Mouse (Mus musculus) hindbrain, postnatal 0 days (tissue): ENCODE data around the gene Spata18. TPM values are rescaled to one million over a fixed set of nuclear protein-coding genes. Genes with fewer than 3 reads are reported as not detected.
A peak's percentile ranks its signal among the peaks of the same experiment; 100 is the strongest.

ENCODE experiments used
- ATAC-seq: fragments of 200-750 bp; cut with Nextera tagmentation; 2 replicates; pipeline ENCODE4 v1.8.0; 2017; ENCODE audit warnings: mild to moderate bottlenecking, moderate TSS enrichment, moderate library complexity
- DNase-seq: peaks from one replicate; pipeline ENCODE4 v3.0.0-alpha.2; 2015; ENCODE audit warnings: low spot score
- H3K27ac ChIP-seq: fragments of 300-500 bp; sonication (generic); 2 replicates; pipeline ENCODE4 v1.5.1; 2014; ENCODE audit warnings: mild to moderate bottlenecking
- H3K27me3 ChIP-seq: fragments of 300-500 bp; sonication (generic); 2 replicates; pipeline ENCODE4 v1.6.1; 2014; ENCODE audit warnings: low read length, mixed read lengths; ENCODE audit not compliant: insufficient read depth
- H3K36me3 ChIP-seq: fragments of 300-500 bp; sonication (generic); 2 replicates; pipeline ENCODE4 v1.6.1; 2014; ENCODE audit warnings: low read length, mixed read lengths; ENCODE audit not compliant: insufficient read depth
- H3K4me1 ChIP-seq: fragments of 300-500 bp; sonication (generic); 2 replicates; pipeline ENCODE4 v1.6.1; 2014; ENCODE audit warnings: antibody characterized with exemption, low read length, mixed read lengths; ENCODE audit not compliant: insufficient read depth
- H3K4me2 ChIP-seq: fragments of 300-500 bp; sonication (generic); 2 replicates; pipeline ENCODE4 v1.6.1; 2014; ENCODE audit warnings: low read depth, mild to moderate bottlenecking, low read length, moderate library complexity, mixed read lengths
- H3K4me3 ChIP-seq: fragments of 300-500 bp; sonication (generic); 2 replicates; pipeline ENCODE4 v1.5.1; 2014; ENCODE audit warnings: low read length
- H3K9ac ChIP-seq: fragments of 300-500 bp; sonication (generic); replicated peaks from 2 replicates; pipeline ENCODE4 v1.6.1; 2014; ENCODE audit warnings: mild to moderate bottlenecking, low read length, moderate library complexity, mixed read lengths
- H3K9me3 ChIP-seq: fragments of 300-500 bp; sonication (generic); 2 replicates; pipeline ENCODE4 v1.6.1; 2016; ENCODE audit warnings: low read length, mixed read lengths
- CTCF ChIP-seq: IDR thresholded peaks from 2 replicates; pipeline ENCODE4 v1.5.1; 2016; ENCODE audit warnings: antibody characterized with exemption, control low read depth, low read depth
- WGBS: fragments of 180-500 bp; shearing (Covaris S2); extraction: QIAGEN DNeasy Blood & Tissue Kit; methylation state at CpG from one replicate; pipeline ENCODE4 v1.1.7; 2014; 5-methylcytosine and 5-hydroxymethylcytosine counted together
- polyA plus RNA-seq: library from polyadenylated mRNA; unstranded; fragments of >200 nt; fragmentation: Nextera tagmentation; extraction: Ambion mirVana; gene quantifications from 2 replicates; pipeline ENCODE4 v1.2.1, GENCODE M21; 2015
- total RNA-seq: library from RNA; depleted of rRNA; stranded (reverse); fragments of >200 nt; gene quantifications from 2 replicates; pipeline ENCODE4 v1.2.3, GENCODE M21; 2014

The Spata18 gene
- total and polyA plus RNA-seq, 2 experiments from 2014 or later, result 1.1 to 1.2 TPM

- WGBS, result 63% methylated on average over 1 of the region's 1 CpGs
- no peaks in the 10 kb centered on the region for H3K36me3 ChIP-seq
- no peak overlapping the region for H3K9ac ChIP-seq
- no peak overlapping the region for H3K27ac ChIP-seq
- no peak for TF ChIP-seq CTCF
- no peaks in the 10 kb centered on the region for H3K27me3 ChIP-seq
- DNase-seq (no peak), ATAC-seq (no peak)
- H3K4me2 ChIP-seq, result no peak overlapping the region
- no peaks in the 10 kb centered on the region for H3K4me1 ChIP-seq
- no peaks in the 10 kb centered on the region for H3K9me3 ChIP-seq
- H3K4me3 ChIP-seq, result no peak overlapping the region
Observed at GRCm38 (mm10) chr5:73693778-73694177, 42.6 kb downstream of the Spata18 start.

DNA sequence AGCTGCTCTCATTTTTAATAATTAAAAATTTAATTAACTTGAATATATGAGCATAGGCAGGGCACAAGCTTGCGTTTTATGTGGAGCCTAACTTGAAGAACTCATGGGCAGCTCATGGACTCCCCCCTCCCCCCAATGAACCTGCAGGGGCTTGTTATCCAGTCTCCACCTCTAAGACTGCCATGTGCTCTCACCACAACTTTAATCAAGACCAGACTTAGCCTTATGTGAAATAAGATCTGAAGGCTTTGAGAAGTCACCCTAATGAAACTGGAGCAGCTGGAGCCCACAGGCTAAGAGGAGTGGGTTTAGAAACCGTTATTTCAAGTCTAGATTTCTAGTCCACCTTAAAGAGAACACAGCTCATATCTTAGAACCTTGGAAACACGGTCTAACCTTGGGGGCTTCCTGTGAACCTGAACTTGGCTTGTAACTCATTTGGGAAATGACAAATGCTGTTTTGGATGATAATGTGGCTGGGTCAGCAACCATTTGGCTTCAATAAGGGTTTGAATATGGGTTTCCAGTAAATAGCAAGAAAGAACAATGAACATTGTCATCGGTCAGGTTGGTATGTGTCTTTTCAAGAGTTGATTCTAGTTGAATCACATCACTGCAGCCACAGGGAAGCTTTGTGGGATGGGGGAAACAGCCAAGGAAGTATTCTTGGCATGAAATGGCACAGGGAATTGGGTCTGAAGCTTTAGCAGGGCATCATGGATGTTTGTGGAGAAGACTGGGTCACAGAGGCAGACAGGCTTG, 43.3 kb downstream of the Spata18 start:
- H3K36me3 ChIP-seq, result no peaks in the 10 kb centered on the region
- 77% methylated on average over 4 of the region's 4 CpGs for WGBS
- no peak for DNase-seq
- TF ChIP-seq CTCF, result no peak
- no peaks in the 10 kb centered on the region for H3K27me3 ChIP-seq
- no peaks in the 10 kb centered on the region for H3K9me3 ChIP-seq
- H3K4me3 ChIP-seq, result no peak overlapping the region
- no peak overlapping the region for H3K9ac ChIP-seq
- no peak overlapping the region for H3K4me2 ChIP-seq
- ATAC-seq, result no peak
- no peak overlapping the region for H3K27ac ChIP-seq
- H3K4me1 ChIP-seq, result no peaks in the 10 kb centered on the region

DNA sequence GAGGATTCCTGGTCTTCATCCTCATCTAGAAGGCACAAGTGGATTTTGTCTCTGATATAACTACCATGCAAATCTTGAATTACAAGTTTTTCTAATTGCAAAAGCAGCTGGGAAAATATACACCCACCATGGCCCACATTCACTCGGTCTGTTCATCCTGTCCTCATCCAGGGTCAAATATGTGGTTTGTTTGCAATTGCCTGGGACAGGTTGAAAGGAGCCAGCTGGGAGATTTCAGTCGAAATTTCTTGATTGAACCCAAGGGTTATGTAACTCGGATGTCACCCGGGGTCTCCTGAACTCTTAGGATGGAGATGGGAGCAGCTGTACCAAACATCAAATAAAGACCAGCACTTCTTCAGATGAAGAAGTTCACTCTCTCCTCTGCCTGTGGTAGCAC, 46.5 kb downstream of the Spata18 start:
- Histone ChIP-seq H3K36me3 (no peaks in the 10 kb centered on the region), H3K27me3 (no peaks in the 10 kb centered on the region), H3K4me1 (no peaks in the 10 kb centered on the region), H3K9ac (no peak overlapping the region), H3K4me3 (no peak overlapping the region), H3K9me3 (no peaks in the 10 kb centered on the region), H3K4me2 (no peak overlapping the region), H3K27ac (no peak overlapping the region)
- 79% methylated on average over 4 of the region's 4 CpGs for WGBS
- TF ChIP-seq CTCF, result no peak
- DNase-seq, result no peak
- no peak for ATAC-seq

DNA sequence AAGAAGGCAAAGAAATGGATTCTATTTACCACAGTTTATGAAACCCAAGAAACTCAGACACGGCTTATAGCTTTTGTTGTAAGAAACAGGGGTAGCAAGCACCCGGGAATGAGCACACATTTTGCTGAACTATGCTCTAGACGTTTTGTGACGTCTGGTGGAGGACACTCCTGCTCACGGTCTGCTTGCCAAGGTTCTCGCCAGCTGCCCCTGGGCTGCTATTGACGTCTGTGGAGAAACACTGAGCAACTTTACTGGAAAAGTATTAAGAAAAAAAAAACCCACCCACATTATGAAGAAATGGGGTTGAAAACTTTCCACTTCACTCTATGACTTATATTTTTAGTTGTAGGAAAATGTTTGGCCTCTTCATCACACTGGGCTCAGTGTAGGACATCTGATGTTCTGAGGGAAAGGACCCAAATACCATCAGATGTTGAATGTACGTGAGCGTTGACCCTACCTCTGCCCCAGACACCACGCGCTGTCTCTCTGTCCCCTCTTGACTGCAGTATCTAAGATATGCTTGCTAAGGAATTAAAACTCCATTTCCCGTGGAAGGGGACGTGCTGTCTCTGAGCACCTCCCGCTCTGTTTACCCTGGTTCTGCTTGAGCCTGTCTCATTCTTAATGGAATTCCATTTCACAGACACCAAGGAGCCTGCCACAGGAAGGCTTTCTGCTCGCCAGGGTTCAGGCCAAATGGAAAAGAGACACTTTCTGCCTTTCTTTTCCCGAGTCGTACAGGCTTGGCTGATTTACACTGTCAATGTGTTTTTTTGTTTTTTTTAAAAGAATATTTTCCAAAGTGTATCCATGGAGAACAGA, 50.1 kb downstream of the Spata18 start:
- Histone ChIP-seq H3K27me3 (no peaks in the 10 kb centered on the region), H3K9ac (no peak overlapping the region), H3K4me3 (no peak overlapping the region), H3K9me3 (no peaks in the 10 kb centered on the region), H3K4me2 (no peak overlapping the region), H3K4me1 (no peaks in the 10 kb centered on the region), H3K27ac (no peak overlapping the region), H3K36me3 (no peaks in the 10 kb centered on the region)
- 62% methylated on average over 17 of the region's 17 CpGs for WGBS
- DNase-seq (no peak), ATAC-seq (no peak)
- no peak for TF ChIP-seq CTCF

DNA sequence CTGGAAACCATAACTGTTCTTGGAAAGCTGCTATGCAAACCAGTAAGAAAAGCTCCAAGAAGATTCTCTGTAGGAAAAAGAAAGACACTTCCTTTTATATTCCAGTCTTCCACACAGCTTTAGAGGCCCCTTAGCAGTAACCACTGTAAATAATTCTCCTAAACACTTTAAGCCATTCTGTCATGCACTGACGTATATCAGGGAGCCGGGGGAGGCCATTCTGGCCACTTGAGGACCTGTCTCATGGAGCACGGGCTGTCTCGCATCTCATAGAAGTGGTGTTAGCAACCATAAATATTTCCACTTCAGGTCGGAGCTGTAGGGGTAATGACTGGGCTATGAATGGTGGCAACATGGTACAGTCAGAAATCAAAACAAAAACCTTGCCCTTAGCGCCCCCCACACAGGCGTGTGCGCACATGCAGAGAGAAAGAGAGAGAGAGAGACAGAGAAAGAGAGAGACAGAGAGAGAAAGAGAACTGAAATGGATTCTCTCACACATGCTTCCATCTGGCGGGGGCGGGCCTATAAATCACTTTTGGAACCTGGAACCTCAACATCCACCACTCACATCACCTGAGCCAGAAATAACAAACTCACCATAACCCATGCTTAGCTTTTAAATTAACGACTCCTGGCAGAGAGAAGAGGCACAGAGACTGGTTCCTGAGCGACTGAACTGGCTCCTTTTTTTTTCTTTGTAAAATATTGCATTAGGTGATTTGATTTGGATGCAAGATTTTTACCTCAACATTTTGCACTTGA, 50.9 kb downstream of the Spata18 start:
- Histone ChIP-seq H3K27ac (no peak overlapping the region), H3K9ac (no peak overlapping the region), H3K9me3 (no peaks in the 10 kb centered on the region), H3K36me3 (no peaks in the 10 kb centered on the region), H3K4me2 (no peak overlapping the region), H3K4me1 (no peaks in the 10 kb centered on the region), H3K4me3 (no peak overlapping the region), H3K27me3 (no peaks in the 10 kb centered on the region)
- no peak for ATAC-seq
- DNase-seq, result no peak
- 79% methylated on average over 12 of the region's 12 CpGs for WGBS
- no peak for TF ChIP-seq CTCF

GRCm38 (mm10) chr5:73703096-73703495, 51.9 kb downstream of the Spata18 start:
- Histone ChIP-seq H3K27ac (no peak overlapping the region), H3K36me3 (no peaks in the 10 kb centered on the region), H3K9me3 (no peaks in the 10 kb centered on the region), H3K4me2 (no peak overlapping the region), H3K27me3 (no peaks in the 10 kb centered on the region), H3K4me1 (no peaks in the 10 kb centered on the region), H3K9ac (no peak overlapping the region), H3K4me3 (no peak overlapping the region)
- DNase-seq, result no peak
- TF ChIP-seq CTCF, result peak; percentile 14; the same call in 1 of the 2 replicates
- no peak for ATAC-seq
- whole genome bisulfite sequencing, result 94% methylated on average over 4 of the region's 4 CpGs
